Mouse (Mus musculus): ENCODE results near the gene Dffa.

- TF ChIP-seq POLR2A (IDR thresholded peaks at IDR 0.05; ENCODE audit: low read depth, low read length) (no peak), BHLHE40 (IDR thresholded peaks at IDR 0.05; ENCODE audit: low read depth, low read length) (peak; percentile 78)
Measured at GRCm38 (mm10) chr4:149098571-149098970, 5.4 kb upstream of the Dffa start.

Data from CH12.LX (cell line).